Mouse (Mus musculus) brain, embryonic 14.5 days (tissue): ENCODE results near the gene Nxpe4.

Experiments used
- CTCF ChIP-seq: fragments of 200-500 bp; IDR thresholded peaks from 2 replicates; pipeline ENCODE4 v1.5.1; 2012; ENCODE audit warnings: inconsistent platforms, mild to moderate bottlenecking, moderate library complexity, borderline replicate concordance; ENCODE audit not compliant: insufficient read depth, insufficient read length; ENCODE audit errors: extremely low read depth
- POLR2A ChIP-seq: fragments of 200-500 bp; IDR thresholded peaks from 2 replicates; pipeline ENCODE4 v1.6.1; 2012; ENCODE audit warnings: mild to moderate bottlenecking, inconsistent platforms, borderline replicate concordance; ENCODE audit not compliant: poor library complexity, insufficient read depth, insufficient read length, severe bottlenecking; ENCODE audit errors: extremely low read depth

- TF ChIP-seq CTCF (no peak), POLR2A (no peak)
These were observed 27.0 kb downstream of the Nxpe4 start for GRCm38 (mm10) chr9:48188854-48189253.
